Mouse (Mus musculus) layer of hippocampus, postnatal 25 days (tissue): ENCODE measurements around the gene Mplkip. TPM values are rescaled to one million over a fixed set of nuclear protein-coding genes. Genes with fewer than 3 reads are reported as not detected.

ENCODE experiments used
- microRNA-seq, 2 experiments: library from miRNA; unstranded; fragments of <30 nt; microRNA quantifications; one replicate each; pipeline ENCODE4 v1.2.0; 2021
- total RNA-seq, 2 experiments: library from RNA; stranded (reverse); gene quantifications; 2 replicates each; pipeline ENCODE4 v1.2.3; 2021

Mplkip gene
- total RNA-seq, 2 experiments from 2014 or later: 13.1 to 18.8 TPM

Small RNAs within 50 kb of the gene (microRNA-seq; reads per million reads assigned to microRNA genes)
- 0 reads per million in 2 experiments for gene Mir466i

Other genes starting within 250 kb of the Mplkip start
- 1 to 10 TPM; 1.6 to 1.7 TPM for gene Sugct, start 361 bp downstream of the Mplkip start, total RNA-seq
- gene Cdk13, start 109.9 kb downstream of the Mplkip start, total RNA-seq: 10 to 100 TPM; 50.0 to 67.5 TPM
- 10 to 100 TPM; 65.3 to 66.6 TPM for gene Rala, start 249.0 kb downstream of the Mplkip start, total RNA-seq